Comparison of ENCODE assay signal across 27 mouse cellular contexts in genomic region chr5:125627816-125628348, GRCm38 (mm10).
DNase-seq lines count a peak whose midpoint lies in the region; ATAC-seq and TF ChIP-seq lines count a peak whose summit lies in the region.
"Had no signal": no experiment of that assay in that cellular context is flagged by ENCODE, and none has a peak within 500 bp of the region (broad histone marks: within the 10 kb centered on the region; RNA-seq: fewer than 3 reads in every experiment).

No protein-coding gene starts in this region.

- H3K27me3 ChIP-seq in forebrain, postnatal 0 days (ENCODE audit: insufficient read depth, low read length) = no peaks in the 10 kb centered on the region
- no peaks in the 10 kb centered on the region for H3K27me3 ChIP-seq in forebrain, embryonic 13.5 days
- no peaks in the 10 kb centered on the region for H3K27me3 ChIP-seq in limb, embryonic 10.5 days (ENCODE audit: low read depth, poor library complexity, severe bottlenecking)
- H3K27me3 ChIP-seq: CH12.LX; forebrain, embryonic 15.5 days; heart, embryonic 15.5 days; midbrain, embryonic 13.5 days; neural tube, embryonic 15.5 days had no signal

- H3K4me2 ChIP-seq in forebrain, postnatal 0 days (ENCODE audit: low read depth) = no peak overlapping the region
- H3K4me2 ChIP-seq in forebrain, embryonic 13.5 days = no peak overlapping the region
- H3K4me2 ChIP-seq: forebrain, embryonic 15.5 days; heart, embryonic 15.5 days; midbrain, embryonic 13.5 days; neural tube, embryonic 15.5 days had no signal

- peaks cover 4% of the 10 kb centered on the region; the same call in 1 of the 2 replicates for H3K36me3 ChIP-seq in forebrain, postnatal 0 days (ENCODE audit: insufficient read depth)
- no peaks in the 10 kb centered on the region for H3K36me3 ChIP-seq in forebrain, embryonic 13.5 days (ENCODE audit: poor library complexity, severe bottlenecking)
- H3K36me3 ChIP-seq in limb, embryonic 10.5 days = no peaks in the 10 kb centered on the region
- H3K36me3 ChIP-seq: heart, embryonic 15.5 days; midbrain, embryonic 13.5 days had no signal

- H3K9ac ChIP-seq in forebrain, postnatal 0 days = no peak overlapping the region
- H3K9ac ChIP-seq in forebrain, embryonic 13.5 days = no peak overlapping the region
- H3K9ac ChIP-seq: forebrain, embryonic 15.5 days; heart, embryonic 15.5 days; liver, embryonic 14.5 days; midbrain, embryonic 13.5 days; neural tube, embryonic 15.5 days had no signal

- H3K27ac ChIP-seq in forebrain, postnatal 0 days (ENCODE audit: low read depth, low read length) = no peak overlapping the region
- H3K27ac ChIP-seq in forebrain, embryonic 13.5 days = no peak overlapping the region
- H3K27ac ChIP-seq in limb, embryonic 10.5 days = no peak overlapping the region
- H3K27ac ChIP-seq: forebrain, embryonic 15.5 days; heart, embryonic 15.5 days; liver, embryonic 14.5 days; macrophage; midbrain, embryonic 13.5 days; neural tube, embryonic 15.5 days had no signal

- no peaks in the 10 kb centered on the region for H3K9me3 ChIP-seq in forebrain, postnatal 0 days (ENCODE audit: low read length)
- H3K9me3 ChIP-seq in forebrain, embryonic 13.5 days (replicated peaks) = 0 out of 2 replicates have a peak, but pooled peaks cover 4% of the 10 kb centered on the region
- H3K9me3 ChIP-seq in limb, embryonic 10.5 days (replicated peaks) = no peaks in the 10 kb centered on the region
- H3K9me3 ChIP-seq: forebrain, embryonic 15.5 days; heart, embryonic 15.5 days; midbrain, embryonic 13.5 days; neural tube, embryonic 15.5 days had no signal

- TF ChIP-seq CTCF in forebrain, postnatal 0 days (IDR thresholded peaks at IDR 0.05; ENCODE audit: low read depth) = no peak

- no peak overlapping the region for H3K4me3 ChIP-seq in forebrain, postnatal 0 days (ENCODE audit: low read depth, low read length)
- H3K4me3 ChIP-seq in forebrain, embryonic 13.5 days = no peak overlapping the region
- H3K4me3 ChIP-seq in limb, embryonic 10.5 days = no peak overlapping the region
- H3K4me3 ChIP-seq: forebrain, embryonic 15.5 days; heart, embryonic 15.5 days; midbrain, embryonic 13.5 days; neural tube, embryonic 15.5 days had no signal

- WGBS in forebrain, postnatal 0 days = 64% methylated on average over 9 of the region's 9 CpGs
- WGBS in forebrain, embryonic 13.5 days = 78% methylated on average over 9 of the region's 9 CpGs
- 91% methylated on average over 9 of the region's 9 CpGs for WGBS in limb, embryonic 10.5 days

- ATAC-seq in forebrain, postnatal 0 days = peak; percentile 34; the same call in 1 of the 2 replicates
- no peak for ATAC-seq in forebrain, embryonic 13.5 days
- ATAC-seq: activated CD4-positive, CD25-positive, alpha-beta regulatory T cell, adult 4 months; forebrain, embryonic 15.5 days; intestine, embryonic 16.5 days; midbrain, embryonic 13.5 days had no signal

- no peaks in the 10 kb centered on the region for H3K4me1 ChIP-seq in forebrain, postnatal 0 days (ENCODE audit: insufficient read depth)
- H3K4me1 ChIP-seq in forebrain, embryonic 13.5 days = peaks cover 8% of the 10 kb centered on the region; the same call in 1 of the 2 replicates
- H3K4me1 ChIP-seq in limb, embryonic 10.5 days = no peaks in the 10 kb centered on the region
- H3K4me1 ChIP-seq: heart, embryonic 15.5 days; midbrain, embryonic 13.5 days; neural tube, embryonic 15.5 days had no signal

- DNase-seq in forebrain, postnatal 0 days = peak; percentile 33
- peak; percentile 37 for DNase-seq in right cerebral cortex, adult 18-20 months
- no peak for DNase-seq in right cerebral cortex, postnatal 10 days (ENCODE audit: low spot score in 2 of 2)
- DNase-seq in layer of hippocampus, adult 9-11 months = peak; percentile 76
- peak; percentile 55 for DNase-seq in telencephalon, adult 2 months (ENCODE audit: low read depth, low spot score)
- DNase-seq in spleen, postnatal 10 days (ENCODE audit: low spot score in 2 of 2) = no peak
- DNase-seq in limb, embryonic 10.5 days (ENCODE audit: low spot score) = no peak
- DNase-seq: adrenal gland, adult 2 months; cerebellum, adult 8-10 months; cerebellum, postnatal 36 days; gastrocnemius, postnatal 10 days; kidney, adult 8-10 months; kidney, postnatal 10 days; liver; lung, adult 2 months; lung, postnatal 10 days; retina, postnatal 1 day had no signal

Comparison
In these comparisons a context has a peak if more than half of its experiments do, and no peak if none do; other contexts are left out.
1. DNase-seq: peak in forebrain, postnatal 0 days (single experiment), right cerebral cortex, adult 18-20 months (single experiment), layer of hippocampus, adult 9-11 months (single experiment) and telencephalon, adult 2 months (single experiment); none in right cerebral cortex, postnatal 10 days (0 of 2), spleen, postnatal 10 days (0 of 2) and limb, embryonic 10.5 days (single experiment).